Mouse (Mus musculus): Measurements from ENCODE around the gene Phyhd1.
A peak's percentile ranks its signal among the peaks of the same experiment; 100 is the strongest.

Phyhd1 gene

DNA sequence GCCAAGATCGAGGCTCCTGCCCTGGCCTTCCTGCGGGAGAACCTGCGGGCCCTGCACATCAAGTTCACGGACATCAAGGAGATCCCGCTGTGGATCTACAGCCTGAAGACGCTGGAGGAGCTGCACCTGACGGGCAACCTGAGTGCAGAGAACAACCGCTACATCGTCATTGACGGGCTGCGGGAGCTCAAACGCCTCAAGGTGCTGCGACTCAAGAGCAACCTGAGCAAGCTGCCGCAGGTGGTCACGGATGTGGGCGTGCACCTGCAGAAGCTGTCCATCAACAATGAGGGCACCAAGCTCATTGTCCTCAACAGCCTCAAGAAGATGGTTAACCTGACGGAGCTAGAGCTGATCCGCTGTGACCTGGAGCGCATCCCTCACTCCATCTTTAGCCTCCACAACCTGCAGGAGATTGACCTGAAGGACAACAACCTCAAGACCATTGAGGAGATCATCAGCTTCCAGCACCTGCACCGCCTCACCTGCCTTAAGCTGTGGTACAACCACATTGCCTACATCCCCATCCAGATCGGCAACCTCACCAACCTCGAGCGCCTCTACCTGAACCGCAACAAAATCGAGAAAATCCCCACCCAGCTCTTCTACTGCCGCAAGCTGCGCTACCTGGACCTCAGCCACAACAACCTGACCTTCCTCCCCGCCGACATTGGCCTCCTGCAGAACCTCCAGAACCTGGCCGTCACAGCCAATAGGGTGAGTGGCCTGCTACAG lies 9.2 kb upstream of the Phyhd1 start:
- no peak for DNase-seq

DNA sequence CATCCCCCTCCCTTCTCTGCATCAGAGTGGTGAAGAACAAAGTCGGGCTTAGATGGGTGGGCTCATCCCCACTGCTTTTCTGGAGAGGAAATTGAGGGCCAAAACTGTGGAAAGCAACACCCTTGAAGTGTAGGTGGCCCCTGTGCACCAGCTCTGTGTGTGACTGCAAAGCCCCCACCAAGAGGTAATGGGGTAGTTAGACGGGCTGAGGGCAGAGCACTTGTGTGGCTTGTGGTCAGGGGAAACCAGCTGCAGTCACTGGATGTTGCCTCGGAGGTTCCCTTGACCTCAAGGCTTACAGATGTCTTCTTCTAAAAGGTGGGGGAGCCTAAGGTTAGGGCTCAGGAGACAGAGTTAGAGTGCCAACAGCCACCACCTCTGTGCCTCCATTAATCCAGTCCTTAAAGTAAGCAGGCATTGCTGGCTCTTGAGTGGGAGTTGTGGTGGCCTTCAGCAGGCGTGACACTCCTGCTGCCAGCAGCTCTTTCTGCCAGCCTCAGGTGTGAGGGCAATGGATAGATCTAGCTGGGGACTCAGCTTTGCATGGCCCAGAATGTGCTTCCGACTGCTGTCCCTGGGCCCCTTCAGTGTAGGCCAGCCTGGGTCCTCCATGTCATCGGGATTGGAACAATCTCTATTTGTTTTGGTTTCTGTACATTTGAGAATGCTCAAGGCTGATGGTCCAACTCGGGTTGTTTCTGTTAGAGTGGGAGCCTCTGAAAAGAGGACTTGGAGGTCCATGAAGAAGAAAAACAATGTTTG lies 8.1 kb upstream of the Phyhd1 start:
- DNase-seq: no peak

DNA sequence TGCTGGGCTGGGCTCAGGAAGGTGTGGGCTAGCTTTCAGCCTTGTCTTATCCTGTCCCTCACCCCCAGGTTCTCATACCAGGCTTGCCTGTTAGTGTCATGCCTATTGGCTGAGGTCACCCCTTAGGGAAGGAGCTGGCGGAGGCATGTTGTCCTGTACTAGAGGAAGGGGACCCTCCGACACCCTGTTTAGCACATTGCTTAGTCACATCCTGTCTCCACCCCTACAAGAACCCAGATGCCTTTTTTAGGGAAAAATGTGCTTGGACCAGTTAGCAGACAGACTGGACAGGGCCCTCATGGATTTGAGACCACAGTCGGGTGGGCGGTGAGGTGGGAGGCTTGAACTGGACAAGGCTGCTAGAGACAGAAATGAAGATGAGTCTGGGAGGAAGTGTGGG lies 7.4 kb upstream of the Phyhd1 start:
- peak; percentile 64 for DNase-seq

DNA sequence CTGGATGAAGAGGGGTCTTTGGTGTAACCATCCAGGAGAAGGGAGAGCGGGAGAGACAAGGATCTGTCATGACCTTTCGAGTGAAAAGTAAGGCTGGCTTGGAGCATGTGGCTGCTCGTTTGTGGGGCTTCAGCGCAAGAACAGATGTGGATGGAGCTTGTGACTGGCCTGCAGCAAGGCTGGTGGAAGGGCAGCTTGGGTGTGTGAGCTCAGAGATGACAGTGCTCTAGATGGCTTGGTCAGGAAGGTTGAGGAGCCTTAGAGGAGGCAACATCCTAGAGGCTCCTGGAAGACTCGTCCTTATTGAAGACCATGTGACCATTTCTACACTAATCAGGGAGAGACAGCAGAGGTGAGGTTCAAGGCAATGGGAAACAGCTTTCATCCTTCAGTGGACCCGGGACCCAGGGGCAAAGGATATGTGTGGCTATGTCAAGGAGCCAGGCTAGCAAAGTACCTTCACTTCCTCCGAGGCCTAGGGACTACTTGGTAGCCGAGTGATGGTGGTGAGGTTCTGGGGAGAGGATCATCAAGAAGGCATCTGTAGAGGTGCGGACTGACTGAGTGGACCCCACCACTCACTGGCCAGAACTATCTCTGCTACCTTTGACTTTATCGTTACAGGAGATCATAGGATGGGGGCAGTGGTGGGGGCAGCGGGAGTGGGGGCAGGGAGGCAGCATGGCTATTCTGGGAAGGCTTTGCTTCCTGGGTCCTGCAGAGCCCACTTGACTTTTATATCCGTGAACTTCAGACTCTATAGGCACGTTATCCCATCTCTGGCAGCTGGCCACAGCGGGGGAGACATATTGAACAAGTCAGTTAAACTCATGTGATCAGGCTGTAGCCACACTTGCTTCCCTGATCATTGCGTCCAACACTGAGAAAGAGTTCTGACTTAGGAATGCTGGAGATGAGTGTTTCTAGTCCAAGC lies 6.6 kb upstream of the Phyhd1 start:
- no peak for DNase-seq

DNA sequence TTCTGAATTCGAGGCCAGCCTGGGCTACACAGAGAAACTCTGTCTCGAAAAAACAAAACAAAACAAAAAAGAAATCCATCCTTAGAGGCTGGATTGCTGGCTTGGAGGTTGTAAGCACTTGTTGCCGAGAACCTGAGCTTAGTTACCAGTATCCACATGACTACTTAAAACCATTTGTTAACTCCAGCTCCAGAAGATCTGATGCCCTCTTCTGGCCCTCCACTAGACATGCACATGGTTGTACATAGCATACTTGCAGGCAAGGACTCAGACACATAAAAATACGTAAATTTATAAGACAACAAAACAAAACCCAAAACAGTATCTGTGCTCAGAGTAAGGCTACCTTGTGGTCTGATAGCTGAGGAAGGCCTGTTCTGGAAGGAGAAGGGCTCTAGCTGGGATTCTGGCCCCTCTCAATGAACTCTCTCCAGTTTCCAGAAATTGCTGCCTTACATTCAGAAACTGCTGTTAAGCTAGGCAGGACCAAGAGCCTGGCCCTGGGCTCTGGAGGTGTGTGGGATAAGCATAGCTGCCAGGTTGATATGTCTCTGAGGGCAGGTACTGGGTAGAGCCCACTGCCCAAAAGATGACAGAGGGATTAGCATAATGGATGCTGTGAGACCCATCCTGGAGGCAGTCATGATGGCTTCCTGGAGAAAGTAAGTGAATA lies 4.8 kb upstream of the Phyhd1 start:
- DNase-seq: no peak

DNA sequence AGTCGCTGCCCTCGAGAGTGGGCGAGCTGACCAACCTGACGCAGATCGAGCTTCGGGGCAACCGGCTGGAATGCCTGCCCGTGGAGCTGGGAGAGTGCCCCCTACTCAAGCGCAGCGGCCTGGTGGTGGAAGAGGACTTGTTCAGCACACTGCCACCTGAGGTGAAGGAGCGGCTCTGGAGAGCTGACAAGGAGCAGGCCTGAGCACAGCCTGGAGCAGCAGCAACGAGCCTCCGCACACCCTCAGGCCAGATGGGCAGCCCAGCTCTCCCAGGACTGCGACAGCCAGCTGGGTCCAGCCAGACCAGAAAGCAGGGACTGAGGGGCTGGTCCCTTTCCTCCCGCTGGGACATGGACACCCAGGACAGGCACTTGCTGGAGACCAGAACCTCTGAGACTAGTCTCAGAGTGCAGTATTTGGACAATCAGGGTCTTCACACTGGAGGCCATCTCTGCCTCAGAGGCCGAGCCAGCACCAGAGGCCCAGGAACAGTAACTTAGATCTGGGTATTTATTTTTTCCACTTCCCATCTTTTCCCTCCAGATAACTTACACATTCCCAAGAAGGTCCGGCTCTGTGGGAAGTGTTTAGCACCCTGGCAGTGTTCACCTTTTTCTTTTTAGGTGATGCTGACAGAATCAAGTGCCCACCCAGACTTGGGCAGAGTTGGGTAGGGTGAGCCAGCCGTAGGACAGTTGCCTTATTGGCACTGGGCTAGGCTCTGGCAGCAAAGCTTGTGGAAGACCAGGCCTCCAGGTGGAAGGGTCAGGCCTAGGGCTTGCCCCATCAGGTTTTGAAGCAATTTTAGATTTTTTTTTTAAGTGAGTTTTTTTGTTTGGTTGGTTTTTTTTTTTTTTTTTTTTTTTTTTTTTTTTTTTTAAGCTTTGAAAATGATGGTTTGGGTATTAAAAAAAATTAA lies 3.8 kb upstream of the Phyhd1 start:
- DNase-seq: no peak

DNA sequence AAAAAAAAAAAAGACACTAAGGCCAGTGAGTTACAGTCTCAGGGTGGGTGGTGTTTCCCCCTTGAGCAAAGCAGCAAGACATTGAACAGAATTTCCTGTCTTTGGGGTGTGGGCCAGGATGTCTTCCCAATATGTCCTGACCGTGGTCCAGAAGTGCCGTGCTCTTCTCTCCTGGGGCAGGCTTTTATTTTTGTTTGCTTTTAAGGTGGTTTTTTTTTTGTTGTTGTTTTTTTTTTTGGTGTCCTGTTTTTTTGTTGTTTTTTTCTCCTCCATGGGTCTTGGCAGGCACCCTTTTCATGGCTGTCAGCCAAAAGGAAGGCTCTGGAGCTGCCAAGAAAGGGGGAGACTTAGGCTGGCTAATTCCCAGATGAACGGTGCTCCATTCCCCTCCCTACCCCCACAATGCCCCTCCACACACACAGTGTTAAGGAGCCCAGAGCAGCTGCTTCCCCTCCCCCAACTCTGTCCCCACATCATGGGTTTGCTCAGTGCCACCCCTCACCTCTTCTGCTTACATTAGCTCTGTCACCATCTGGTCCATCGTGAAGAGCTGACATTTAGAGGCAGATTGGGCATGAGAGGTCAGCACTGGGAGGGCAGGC lies 3.1 kb upstream of the Phyhd1 start:
- DNase-seq: peak; percentile 73

DNA sequence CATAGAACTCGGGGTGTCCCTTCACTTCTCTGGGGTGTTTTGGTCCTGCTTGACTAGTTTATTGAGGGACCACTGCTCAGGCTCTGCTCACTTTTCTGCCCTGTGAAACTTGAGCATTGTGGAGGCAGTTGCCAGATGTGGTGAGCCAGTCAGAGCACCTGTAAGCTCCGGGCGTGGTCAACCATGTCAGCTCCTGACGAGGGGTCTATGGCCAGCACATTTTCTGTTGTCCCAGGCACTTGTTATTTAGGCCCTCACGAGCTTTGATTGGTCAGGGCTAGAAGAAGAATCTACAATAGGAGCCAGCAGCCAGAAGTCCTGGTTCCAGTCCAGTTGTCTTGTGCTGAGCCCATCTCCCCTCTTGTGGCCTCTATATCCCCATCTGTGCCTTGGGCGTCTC lies 2.2 kb upstream of the Phyhd1 start:
- no peak for DNase-seq

DNA sequence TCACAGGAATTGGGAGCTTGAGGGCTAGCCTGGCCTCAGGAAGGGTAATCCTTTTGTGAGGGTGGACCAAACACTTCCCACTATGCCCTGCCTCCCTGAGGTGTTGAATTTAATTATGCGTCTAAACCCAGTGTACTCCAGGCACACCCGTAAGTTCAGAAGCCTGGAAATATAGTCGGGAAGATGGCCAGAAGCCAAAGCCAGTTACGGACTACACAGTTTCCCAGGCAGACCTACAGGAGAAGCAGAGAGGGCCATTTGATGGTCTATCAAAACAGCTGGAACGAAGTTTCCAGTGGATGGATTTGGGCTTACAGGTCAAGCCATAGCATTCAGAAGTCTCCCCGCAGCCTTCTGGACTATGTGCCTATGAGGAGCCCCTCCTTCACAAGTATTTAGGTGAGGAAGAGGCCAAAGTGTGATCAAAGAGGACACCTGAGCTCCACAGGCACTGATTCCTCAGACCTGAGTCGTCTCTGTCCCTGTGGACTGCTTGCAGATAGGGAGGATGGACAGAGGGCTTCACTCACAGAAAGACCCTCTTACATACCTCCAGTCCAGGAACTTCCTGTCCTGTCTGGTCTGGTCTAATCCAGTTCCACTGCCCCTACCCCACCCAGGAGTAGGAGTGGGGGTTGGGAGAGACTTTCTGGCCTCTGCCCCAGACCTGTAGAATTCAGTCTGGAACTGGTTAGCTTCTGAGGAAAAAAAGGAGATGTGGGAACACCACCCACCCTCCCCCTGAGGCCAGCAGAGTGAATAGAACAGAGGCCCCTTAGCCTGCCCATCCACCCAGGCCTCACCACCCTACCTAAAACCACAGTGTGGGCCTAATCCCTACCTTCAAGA lies 1.1 kb upstream of the Phyhd1 start:
- DNase-seq: peak; percentile 31

DNA sequence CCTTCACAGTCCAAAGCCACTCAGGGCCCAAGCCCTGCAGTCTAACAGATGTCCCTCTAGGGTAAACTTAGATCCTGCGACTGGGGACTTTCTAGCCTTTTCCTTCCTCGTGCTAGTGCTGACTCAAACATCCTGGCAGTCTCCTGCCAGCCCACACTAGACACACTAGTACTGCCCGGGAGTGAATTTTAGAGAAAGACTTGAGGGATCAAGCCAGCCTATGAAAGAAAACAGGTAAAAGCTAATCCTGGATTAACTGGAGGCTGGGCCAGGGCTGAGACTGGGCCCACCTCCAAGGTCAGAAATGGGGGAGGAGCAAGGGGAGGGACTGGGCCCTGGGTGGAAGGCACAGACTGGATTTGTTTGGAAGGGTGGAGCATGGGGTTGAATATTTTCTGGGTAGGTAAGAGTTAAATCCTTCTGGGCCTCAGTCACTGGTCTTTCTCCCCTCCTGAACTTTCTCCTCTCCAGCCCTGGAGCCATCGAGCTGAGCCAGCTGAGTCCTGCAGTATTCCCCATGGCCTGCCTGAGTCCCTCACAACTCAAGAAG lies 464 bp downstream of the Phyhd1 start:
- DNase-seq: peak; percentile 88

DNA sequence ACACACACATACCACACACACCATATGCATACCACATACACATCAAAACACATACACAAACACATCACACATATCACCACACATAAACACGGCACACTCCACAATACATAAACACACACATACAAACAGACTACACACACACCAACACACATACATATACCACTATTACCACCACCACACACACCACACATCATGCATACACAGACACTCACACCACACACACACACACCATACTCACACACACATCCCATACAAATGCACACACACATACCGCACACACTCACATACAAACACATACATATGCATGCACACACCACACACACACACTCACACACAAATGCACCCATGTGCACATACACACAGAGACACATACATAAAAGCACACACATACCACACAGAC lies 1.5 kb downstream of the Phyhd1 start:
- no peak for DNase-seq

DNA sequence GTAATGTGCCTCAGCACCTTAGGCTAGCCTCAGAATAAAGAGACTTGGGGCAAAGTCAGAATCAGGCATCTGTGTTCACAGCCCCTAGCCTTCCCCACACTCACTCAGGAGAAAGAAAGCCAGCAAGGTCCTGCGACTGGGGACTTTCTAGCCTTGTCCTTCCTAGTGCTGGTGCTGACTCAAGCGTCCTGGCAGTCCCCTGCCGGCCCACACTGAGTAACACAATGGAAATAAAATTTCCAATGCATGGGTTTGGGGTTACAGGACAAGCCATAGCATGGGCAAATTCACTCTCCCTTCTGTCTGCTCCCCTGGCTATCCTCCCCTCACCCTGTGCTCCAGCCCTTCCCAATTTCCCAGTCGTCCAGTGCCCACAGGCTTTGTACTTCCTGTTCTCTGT lies 2.4 kb downstream of the Phyhd1 start:
- no peak for DNase-seq

DNA sequence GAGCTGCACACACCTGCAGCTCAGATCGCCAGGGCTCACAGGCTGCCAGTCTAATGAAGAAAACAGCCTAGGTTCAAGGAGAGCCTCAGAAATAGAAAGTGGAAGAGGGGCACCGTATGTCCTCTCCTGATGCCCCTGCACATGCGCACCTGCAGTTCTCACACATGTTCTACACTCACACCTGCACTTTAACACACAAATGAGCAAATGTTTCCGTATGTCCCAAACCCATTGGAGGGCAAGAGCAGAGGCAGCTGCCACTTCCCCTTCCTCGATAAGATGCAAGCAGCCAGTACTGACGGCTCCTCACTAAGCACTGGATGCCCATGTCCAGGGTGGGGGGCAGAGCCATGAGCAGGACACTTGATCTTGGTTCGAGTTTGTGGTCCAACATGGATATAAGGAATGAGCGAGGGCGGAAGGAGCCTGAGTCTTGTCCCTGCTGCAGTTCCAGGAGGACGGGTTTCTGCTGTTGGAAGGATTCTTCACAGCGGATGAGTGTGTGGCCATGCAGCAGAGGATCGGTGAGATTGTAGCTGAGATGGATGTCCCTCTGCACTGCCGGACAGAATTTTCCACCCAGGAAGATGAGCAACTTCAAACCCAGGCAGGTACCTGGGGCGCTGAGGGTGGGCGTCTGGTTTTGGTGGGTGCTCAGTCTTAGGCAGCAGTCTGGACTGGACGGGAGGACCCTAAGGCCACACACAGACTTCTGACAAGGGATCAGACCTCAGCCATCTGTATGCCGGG lies 3.4 kb downstream of the Phyhd1 start:
- DNase-seq: no peak

DNA sequence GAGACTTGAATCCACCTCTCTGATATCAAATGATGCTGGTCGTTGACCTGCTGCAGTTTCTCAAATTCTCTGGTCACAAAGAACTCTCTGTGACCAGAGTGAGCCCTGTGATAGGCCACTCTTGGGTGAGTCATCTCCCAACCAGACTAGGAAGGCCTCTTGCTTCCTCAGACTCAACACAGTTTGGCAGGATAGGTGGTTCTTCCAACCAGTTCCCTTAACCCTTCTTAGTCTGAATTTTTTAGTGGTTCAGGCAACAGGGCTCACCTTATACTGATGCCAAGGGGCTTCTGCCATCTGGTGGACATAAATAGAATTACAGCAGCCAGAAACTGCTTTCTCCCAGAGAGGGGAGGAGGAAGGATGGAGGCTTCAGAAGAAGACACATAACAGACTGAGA lies 4.1 kb downstream of the Phyhd1 start:
- DNase-seq: peak; percentile 85

DNA sequence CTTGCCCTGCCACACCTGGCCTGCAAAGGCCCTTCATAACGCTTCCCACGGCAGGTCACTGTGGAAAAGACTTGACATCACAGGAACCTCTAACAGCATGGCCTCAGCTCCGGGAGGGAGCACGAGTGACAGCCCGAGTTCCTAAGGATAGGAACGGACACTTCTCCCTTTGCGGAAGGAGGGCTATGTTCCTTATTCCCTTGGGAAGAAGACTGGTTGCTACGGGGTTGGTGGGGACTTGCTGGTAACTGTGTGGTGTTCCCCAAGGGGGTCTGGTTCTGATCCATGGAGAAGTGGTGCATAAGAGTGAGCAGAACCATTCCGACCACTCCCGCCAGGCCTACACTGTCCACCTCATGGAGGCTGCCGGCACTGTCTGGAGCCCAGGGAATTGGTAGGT lies 14.7 kb downstream of the Phyhd1 start, which contains the start of gene Gm28038:
Gene Gm28038, plus strand, starts transcription at position 301 of the 400 bp plus-strand sequence.
- DNase-seq: no peak

DNA sequence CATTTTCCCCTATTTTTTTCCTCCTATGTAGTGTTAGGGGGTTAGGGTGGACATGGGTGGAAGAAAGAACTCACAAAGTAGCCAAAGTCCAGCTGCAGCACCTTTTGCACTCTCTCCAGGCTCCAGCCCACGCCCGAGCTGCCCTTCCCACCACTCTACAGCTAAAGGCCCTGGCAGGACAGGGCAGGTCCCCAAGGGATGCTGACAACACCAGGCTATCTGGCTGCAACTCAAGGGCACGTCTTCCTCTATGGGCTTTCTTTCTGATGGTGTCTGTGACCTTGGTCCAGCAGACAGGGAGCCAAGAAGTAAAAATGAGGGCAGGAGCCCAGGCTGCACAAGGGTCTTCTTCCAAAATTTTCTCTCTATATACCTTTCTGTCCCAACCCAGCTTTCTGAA lies 15.6 kb downstream of the Phyhd1 start:
- DNase-seq: no peak

DNA sequence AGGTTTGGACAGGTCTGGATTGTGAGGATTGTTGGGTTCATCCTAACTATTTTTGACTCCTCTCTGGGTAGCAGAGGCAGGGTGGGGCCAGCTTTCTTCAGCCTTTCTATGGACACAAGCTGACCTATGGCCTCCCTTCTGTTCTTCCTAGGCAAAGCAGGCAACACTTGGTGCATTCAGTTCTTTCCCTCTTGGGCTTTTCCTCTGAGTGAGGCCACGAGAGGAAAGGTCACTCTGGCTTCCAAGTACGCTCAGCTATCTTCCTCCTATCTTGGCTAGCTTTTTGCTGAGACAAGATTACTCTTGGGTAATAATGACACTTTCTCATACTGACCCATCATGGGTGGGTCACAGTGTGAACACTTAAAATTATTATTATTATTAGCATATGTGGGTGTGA lies 17.2 kb downstream of the Phyhd1 start:
- no peak for DNase-seq

DNA sequence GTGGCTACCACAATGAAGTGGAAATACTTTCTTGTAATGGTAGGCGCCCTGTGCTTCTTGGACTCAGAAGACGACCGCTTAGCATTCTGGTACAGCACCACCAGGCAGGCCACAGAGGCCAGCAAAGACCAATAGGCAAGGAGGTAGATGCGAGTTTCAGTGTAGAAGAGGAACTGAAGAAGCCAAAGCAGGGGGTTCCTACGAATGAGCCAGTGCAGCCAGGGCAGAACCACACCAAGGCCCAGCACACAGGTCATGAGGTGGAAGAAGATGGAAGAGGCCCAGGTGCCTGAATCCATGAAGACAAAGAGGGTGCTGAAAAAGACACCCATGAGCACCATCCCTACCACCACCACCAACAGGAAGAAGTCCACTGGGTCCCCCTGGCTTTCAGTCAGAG lies 19.0 kb downstream of the Phyhd1 start:
- DNase-seq: no peak

All from lung, postnatal 10 days (tissue).